Mouse (Mus musculus) intestine, embryonic 15.5 days (tissue): ENCODE data around the gene Gas7. TPM values are rescaled to one million over a fixed set of nuclear protein-coding genes. Genes with fewer than 3 reads are reported as not detected.

ENCODE experiments used
- ATAC-seq: fragments of 200-750 bp; cut with Nextera tagmentation; 2 replicates; pipeline ENCODE4 v1.8.0; 2017; ENCODE audit warnings: moderate TSS enrichment, moderate library complexity
- H3K27ac ChIP-seq: fragments of 300-500 bp; sonication (generic); 2 replicates; pipeline ENCODE4 v1.5.1; 2015; ENCODE audit warnings: mild to moderate bottlenecking, inconsistent platforms
- H3K27me3 ChIP-seq: fragments of 300-500 bp; sonication (generic); replicated peaks from 2 replicates; pipeline ENCODE4 v1.6.1; 2015; ENCODE audit warnings: inconsistent platforms
- H3K36me3 ChIP-seq: fragments of 300-500 bp; sonication (generic); 2 replicates; pipeline ENCODE4 v1.6.1; 2015; ENCODE audit warnings: inconsistent platforms
- H3K4me1 ChIP-seq: fragments of 300-500 bp; sonication (generic); replicated peaks from 2 replicates; pipeline ENCODE4 v1.6.1; 2015; ENCODE audit warnings: inconsistent platforms
- H3K4me2 ChIP-seq: fragments of 300-500 bp; sonication (generic); replicated peaks from 2 replicates; pipeline ENCODE4 v1.6.1; 2015; ENCODE audit warnings: mild to moderate bottlenecking, inconsistent platforms
- H3K4me3 ChIP-seq: fragments of 300-500 bp; sonication (generic); replicated peaks from 2 replicates; pipeline ENCODE4 v1.5.1; 2015; ENCODE audit warnings: inconsistent platforms
- H3K9ac ChIP-seq: fragments of 300-500 bp; sonication (generic); 2 replicates; pipeline ENCODE4 v1.6.1; 2015; ENCODE audit warnings: inconsistent platforms
- H3K9me3 ChIP-seq: fragments of 300-500 bp; sonication (generic); 2 replicates; pipeline ENCODE4 v1.6.1; 2016; ENCODE audit warnings: inconsistent platforms
- WGBS: fragments of 180-500 bp; shearing (Covaris S2); methylation state at CpG from one replicate; pipeline ENCODE4 v1.1.7; 2015; 5-methylcytosine and 5-hydroxymethylcytosine counted together
- polyA plus RNA-seq: library from polyadenylated mRNA; unstranded; fragments of >200 nt; fragmentation: Nextera tagmentation; extraction: Ambion mirVana; gene quantifications from 2 replicates; pipeline ENCODE4 v1.2.1, GENCODE M21; 2015

Gene Gas7
- polyA plus RNA-seq = 10.1 and 10.4 TPM in 2 replicates

- ATAC-seq = peak; percentile 92
- Histone ChIP-seq H3K27me3 (peaks cover 9% of the 10 kb centered on the region), H3K9me3 (no peaks in the 10 kb centered on the region), H3K36me3 (no peaks in the 10 kb centered on the region), H3K9ac (peak within 1 kb of the TSS; percentile 51), H3K4me1 (peaks cover 6% of the 10 kb centered on the region; the same call in 1 of the 2 replicates), H3K4me2 (peak within 1 kb of the TSS; percentile 100), H3K27ac (peak within 1 kb of the TSS; percentile 36; the same call in 1 of the 2 replicates), H3K4me3 (peak within 1 kb of the TSS; percentile 74)
- WGBS = under 1% methylated on average over 77 of the region's 78 CpGs
These were observed at the start of gene Gas7 for GRCm38 (mm10) chr11:67454874-67455526. Gene Gas7, plus strand, starts transcription at chr11:67455437.

- 61% methylated on average over 6 of the region's 6 CpGs for WGBS
- no peaks in the 10 kb centered on the region for H3K4me1 ChIP-seq
- no peak overlapping the region for H3K4me2 ChIP-seq
- no peaks in the 10 kb centered on the region for H3K9me3 ChIP-seq
- ATAC-seq = no peak
- no peak overlapping the region for H3K9ac ChIP-seq
- no peak overlapping the region for H3K27ac ChIP-seq
- H3K27me3 ChIP-seq = no peaks in the 10 kb centered on the region
- H3K4me3 ChIP-seq = no peak overlapping the region
- no peaks in the 10 kb centered on the region for H3K36me3 ChIP-seq
These were observed 40.8 kb upstream of the Gas7 start for GRCm38 (mm10) chr11:67414346-67414940.

GRCm38 (mm10) chr11:67423575-67423974 is 31.7 kb upstream of the Gas7 start:
- H3K4me2 ChIP-seq = no peak overlapping the region
- no peak overlapping the region for H3K9ac ChIP-seq
- no peak overlapping the region for H3K4me3 ChIP-seq
- WGBS = 71% methylated on average over 13 of the region's 13 CpGs
- H3K27ac ChIP-seq = no peak overlapping the region
- H3K4me1 ChIP-seq = no peaks in the 10 kb centered on the region
- no peak for ATAC-seq
- no peaks in the 10 kb centered on the region for H3K36me3 ChIP-seq
- H3K27me3 ChIP-seq = no peaks in the 10 kb centered on the region
- no peaks in the 10 kb centered on the region; the same call in 1 of the 2 replicates for H3K9me3 ChIP-seq

GRCm38 (mm10) chr11:67428196-67428595 is 27.0 kb upstream of the Gas7 start:
- no peaks in the 10 kb centered on the region; the same call in 1 of the 2 replicates for H3K4me1 ChIP-seq
- H3K27ac ChIP-seq = no peak overlapping the region
- no peak overlapping the region for H3K4me3 ChIP-seq
- H3K4me2 ChIP-seq = no peak overlapping the region
- no peaks in the 10 kb centered on the region for H3K36me3 ChIP-seq
- no peak overlapping the region for H3K9ac ChIP-seq
- 41% methylated on average over 3 of the region's 3 CpGs for WGBS
- no peaks in the 10 kb centered on the region for H3K9me3 ChIP-seq
- no peaks in the 10 kb centered on the region for H3K27me3 ChIP-seq
- peak; percentile 59 for ATAC-seq

GRCm38 (mm10) chr11:67429836-67430235 is 25.4 kb upstream of the Gas7 start:
- H3K4me3 ChIP-seq = no peak overlapping the region
- H3K4me2 ChIP-seq = no peak overlapping the region
- H3K9ac ChIP-seq = no peak overlapping the region
- 20% methylated on average over 1 of the region's 1 CpGs for WGBS
- H3K27ac ChIP-seq = no peak overlapping the region
- ATAC-seq = no peak
- H3K4me1 ChIP-seq = no peaks in the 10 kb centered on the region; the same call in 1 of the 2 replicates
- H3K36me3 ChIP-seq = no peaks in the 10 kb centered on the region
- no peaks in the 10 kb centered on the region for H3K9me3 ChIP-seq
- no peaks in the 10 kb centered on the region for H3K27me3 ChIP-seq

GRCm38 (mm10) chr11:67431116-67431645 is 24.1 kb upstream of the Gas7 start:
- Histone ChIP-seq H3K4me2 (no peak overlapping the region), H3K27ac (no peak overlapping the region), H3K36me3 (no peaks in the 10 kb centered on the region), H3K4me1 (no peaks in the 10 kb centered on the region; the same call in 1 of the 2 replicates), H3K4me3 (no peak overlapping the region), H3K27me3 (no peaks in the 10 kb centered on the region), H3K9me3 (no peaks in the 10 kb centered on the region), H3K9ac (no peak overlapping the region)
- ATAC-seq = no peak
- 32% methylated on average over 14 of the region's 14 CpGs for WGBS

GRCm38 (mm10) chr11:67431864-67432263 is 23.4 kb upstream of the Gas7 start:
- WGBS = 73% methylated on average over 4 of the region's 4 CpGs
- H3K4me2 ChIP-seq = no peak overlapping the region

GRCm38 (mm10) chr11:67433763-67434162 is 21.5 kb upstream of the Gas7 start:
- 85% methylated on average over 5 of the region's 5 CpGs for WGBS
- H3K27me3 ChIP-seq = no peaks in the 10 kb centered on the region
- H3K36me3 ChIP-seq = no peaks in the 10 kb centered on the region
- no peaks in the 10 kb centered on the region; the same call in 1 of the 2 replicates for H3K4me1 ChIP-seq
- ATAC-seq = no peak
- H3K4me2 ChIP-seq = no peak overlapping the region
- H3K9me3 ChIP-seq = no peaks in the 10 kb centered on the region
- H3K9ac ChIP-seq = no peak overlapping the region
- no peak overlapping the region for H3K4me3 ChIP-seq
- no peak overlapping the region for H3K27ac ChIP-seq

More at GRCm38 (mm10) chr11:67431864-67432263, 23.4 kb upstream of the Gas7 start:
- Histone ChIP-seq H3K27me3 (no peaks in the 10 kb centered on the region), H3K4me1 (no peaks in the 10 kb centered on the region; the same call in 1 of the 2 replicates), H3K9me3 (no peaks in the 10 kb centered on the region), H3K27ac (no peak overlapping the region), H3K36me3 (no peaks in the 10 kb centered on the region), H3K4me3 (no peak overlapping the region), H3K9ac (no peak overlapping the region)
- no peak for ATAC-seq

GRCm38 (mm10) chr11:67438746-67439145 is 16.5 kb upstream of the Gas7 start:
- H3K36me3 ChIP-seq = no peaks in the 10 kb centered on the region
- no peak for ATAC-seq
- H3K27me3 ChIP-seq = no peaks in the 10 kb centered on the region
- no peak overlapping the region for H3K4me3 ChIP-seq
- H3K9ac ChIP-seq = no peak overlapping the region
- no peaks in the 10 kb centered on the region for H3K9me3 ChIP-seq
- 86% methylated on average over 5 of the region's 5 CpGs for WGBS
- H3K27ac ChIP-seq = no peak overlapping the region
- no peak overlapping the region for H3K4me2 ChIP-seq
- H3K4me1 ChIP-seq = no peaks in the 10 kb centered on the region

- 72% methylated on average over 14 of the region's 14 CpGs for WGBS
- H3K4me1 ChIP-seq = no peaks in the 10 kb centered on the region
- no peak overlapping the region for H3K4me2 ChIP-seq
- no peaks in the 10 kb centered on the region for H3K27me3 ChIP-seq
- H3K9me3 ChIP-seq = no peaks in the 10 kb centered on the region
- H3K36me3 ChIP-seq = no peaks in the 10 kb centered on the region
- H3K4me3 ChIP-seq = no peak overlapping the region
- H3K27ac ChIP-seq = no peak overlapping the region
- no peak overlapping the region for H3K9ac ChIP-seq
- no peak for ATAC-seq
These were observed 10.0 kb upstream of the Gas7 start for GRCm38 (mm10) chr11:67445058-67445825.

GRCm38 (mm10) chr11:67451525-67451924 is 3.7 kb upstream of the Gas7 start:
- H3K9me3 ChIP-seq = no peaks in the 10 kb centered on the region
- no peak overlapping the region for H3K4me3 ChIP-seq
- no peak overlapping the region for H3K4me2 ChIP-seq
- H3K4me1 ChIP-seq = peaks cover 6% of the 10 kb centered on the region; the same call in 1 of the 2 replicates
- no peaks in the 10 kb centered on the region for H3K36me3 ChIP-seq
- no peak overlapping the region for H3K27ac ChIP-seq
- no peak overlapping the region for H3K9ac ChIP-seq
- H3K27me3 ChIP-seq = peaks cover 6% of the 10 kb centered on the region
- ATAC-seq = no peak
- WGBS = 76% methylated on average over 5 of the region's 5 CpGs

GRCm38 (mm10) chr11:67455527-67455981 is 317 bp downstream of the Gas7 start:
- Histone ChIP-seq H3K9me3 (no peaks in the 10 kb centered on the region), H3K4me3 (peak overlapping the region; percentile 74), H3K27ac (peak overlapping the region; percentile 36; the same call in 1 of the 2 replicates), H3K4me1 (peaks cover 6% of the 10 kb centered on the region; the same call in 1 of the 2 replicates), H3K9ac (peak overlapping the region; percentile 51), H3K27me3 (peaks cover 9% of the 10 kb centered on the region), H3K36me3 (no peaks in the 10 kb centered on the region), H3K4me2 (peak overlapping the region; percentile 100)
- ATAC-seq = peak; percentile 70
- under 1% methylated on average over 42 of the region's 42 CpGs for WGBS
